1 mouse cellular context compared by ENCODE assay signal in genomic region chr19:11494519-11494918, GRCm38 (mm10).
A peak's percentile ranks its signal among the peaks of the same experiment; 100 is the strongest.
TF ChIP-seq lines count a peak whose summit lies in the region.

No protein-coding gene starts in this region.

TF ChIP-seq in CH12.LX, 34 proteins besides CTCF, POLR2A, EP300 and RAD21 (continued from another document):
- TF ChIP-seq ELF1 (IDR thresholded peaks at IDR 0.05; ENCODE audit: low read depth, low read length) (peak; percentile 34; the same call in 1 of the 2 replicates), MYC (IDR thresholded peaks at IDR 0.05; ENCODE audit: low read depth, low read length) (0 out of 2 replicates have a peak, but pooled peaks have one; percentile 53), MXI1 (IDR thresholded peaks at IDR 0.05; ENCODE audit: low read depth, low read length) (no peak), MAZ (IDR thresholded peaks at IDR 0.05; ENCODE audit: low read depth, low read length) (0 out of 2 replicates have a peak, but pooled peaks have one; percentile 37), SMC3 (IDR thresholded peaks at IDR 0.05; ENCODE audit: low read depth, low read length) (no peak), BHLHE40 (IDR thresholded peaks at IDR 0.05; ENCODE audit: low read depth, low read length) (peak; percentile 69), ZKSCAN1 (IDR thresholded peaks at IDR 0.05; ENCODE audit: borderline replicate concordance, low read depth, low read length) (no peak), MAX (IDR thresholded peaks at IDR 0.05; ENCODE audit: low read length) (no peak), PAX5 (IDR thresholded peaks at IDR 0.05; ENCODE audit: low read length) (no peak), HCFC1 (IDR thresholded peaks at IDR 0.05; ENCODE audit: low read depth, low read length) (no peak), CHD1 (IDR thresholded peaks at IDR 0.05; ENCODE audit: low read depth, low read length) (no peak), CHD2 (IDR thresholded peaks at IDR 0.05; ENCODE audit: low read length) (peak; percentile 55), USF1 (IDR thresholded peaks at IDR 0.05; ENCODE audit: low read depth, low read length) (no peak), TBP (conservative IDR thresholded peaks at IDR 0.05; ENCODE audit: low read depth, low read length) (no peak), RCOR1 (conservative IDR thresholded peaks at IDR 0.05; ENCODE audit: low read depth, low read length) (no peak), UBTF (IDR thresholded peaks at IDR 0.05; ENCODE audit: low read depth, low read length) (no peak), MEF2A (IDR thresholded peaks at IDR 0.05; ENCODE audit: borderline replicate concordance, low read depth, low read length) (peak; percentile 72; the same call in 1 of the 2 replicates), TCF12 (IDR thresholded peaks at IDR 0.05; ENCODE audit: low read depth, low read length) (peak; percentile 61), NRF1 (IDR thresholded peaks at IDR 0.05; ENCODE audit: low read depth, low read length) (no peak), KAT2A (IDR thresholded peaks at IDR 0.05; ENCODE audit: insufficient replicate concordance, low read length) (no peak), POLR2AphosphoS2 (IDR thresholded peaks at IDR 0.05; ENCODE audit: low read depth, low read length) (no peak), JUND (conservative IDR thresholded peaks at IDR 0.05; ENCODE audit: low read depth, low read length) (peak; percentile 53), JUN (IDR thresholded peaks at IDR 0.05; ENCODE audit: insufficient read depth, low read depth, low read length) (0 out of 2 replicates have a peak, but pooled peaks have one; percentile 70), ZMIZ1 (IDR thresholded peaks at IDR 0.05; ENCODE audit: low read depth, low read length) (no peak), NELFE (IDR thresholded peaks at IDR 0.05; ENCODE audit: low read depth, low read length) (no peak)
